Mouse (Mus musculus) lung, adult 2 months (tissue): ENCODE measurements around the gene Tnrc6c.

Source experiments
- CTCF ChIP-seq: fragments of 200-500 bp; IDR thresholded peaks from 2 replicates; pipeline ENCODE4 v1.5.1; 2011; ENCODE audit warnings: mild to moderate bottlenecking, low read length, control low read depth; ENCODE audit not compliant: insufficient read depth
- POLR2A ChIP-seq: fragments of 200-500 bp; IDR thresholded peaks from 2 replicates; pipeline ENCODE4 v1.6.1; 2011; ENCODE audit warnings: low read depth, mild to moderate bottlenecking, control low read depth, low read length, borderline replicate concordance; ENCODE audit errors: extremely low read depth

GRCm38 (mm10) chr11:117777111-117777510 is 123.0 kb downstream of the Tnrc6c start:
- TF ChIP-seq CTCF (no peak), POLR2A (no peak)
